Mouse (Mus musculus): ENCODE measurements around the gene Adamts14. TPM values are rescaled to one million over a fixed set of nuclear protein-coding genes. Genes with fewer than 3 reads are reported as not detected.

Adamts14 gene
- 0.36 and 0.45 TPM in 2 replicates for polyA plus RNA-seq (2016; fragmentation: Nextera tagmentation; extraction: Ambion mirVana)

DNA sequence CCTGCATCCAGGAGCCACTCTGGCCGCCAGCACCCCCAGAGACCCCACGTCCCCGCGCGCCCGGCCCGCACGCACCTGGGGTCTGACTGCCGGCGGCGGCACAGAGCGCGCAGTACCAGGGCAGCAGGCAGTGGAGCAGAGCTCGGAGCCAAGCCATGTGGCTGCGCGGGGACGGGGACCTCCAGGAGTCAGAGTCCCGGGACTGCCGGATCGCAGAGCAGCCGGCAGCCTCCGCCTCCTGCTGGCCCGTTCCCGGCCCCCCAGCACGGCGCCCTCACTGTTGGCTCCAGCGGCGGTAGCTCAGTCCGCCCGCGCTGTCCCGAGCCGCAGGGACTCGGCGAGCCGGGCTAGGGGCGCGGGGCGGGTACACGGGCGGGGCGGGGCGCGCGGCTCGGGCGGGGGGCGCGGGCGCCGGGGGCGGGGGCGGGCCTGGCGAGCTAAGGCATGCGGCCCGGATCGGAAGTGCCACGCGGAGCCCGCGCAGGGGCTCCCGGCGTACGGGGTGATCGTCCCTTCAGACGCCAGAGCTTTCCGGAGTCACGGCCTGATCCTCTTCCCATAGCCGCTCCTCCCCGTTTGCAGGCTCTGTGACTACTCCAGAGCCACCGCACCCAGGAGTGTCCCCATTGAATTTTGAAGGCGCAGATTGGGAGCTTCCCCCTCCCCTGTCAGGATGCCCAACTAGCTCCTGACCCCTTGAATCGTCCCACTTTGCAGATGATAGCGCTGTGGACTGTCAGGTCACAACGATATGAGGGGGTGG, at the start of gene Adamts14:
TSS of gene Adamts14 (minus strand) at position 358 of the 763 bp plus-strand sequence.
- H3K9ac ChIP-seq: peak within 1 kb of the TSS; percentile 68
- no peaks in the 10 kb centered on the region for H3K36me3 ChIP-seq (replicated peaks)
- peak; percentile 70 for ATAC-seq (ENCODE audit: low FRiP score)
- no peaks in the 10 kb centered on the region for H3K9me3 ChIP-seq
- no peak within 1 kb of the TSS for H3K27ac ChIP-seq
- peaks cover 42% of the 10 kb centered on the region for H3K27me3 ChIP-seq
- H3K4me2 ChIP-seq: peak within 1 kb of the TSS; percentile 98
- H3K4me3 ChIP-seq (replicated peaks): peak within 1 kb of the TSS; percentile 57
- H3K4me1 ChIP-seq: peaks cover 15% of the 10 kb centered on the region
- WGBS: 2% methylated on average over 52 of the region's 75 CpGs

- Histone ChIP-seq H3K9ac (no peak overlapping the region), H3K36me3 (replicated peaks) (peaks cover 12% of the 10 kb centered on the region), H3K4me2 (no peak overlapping the region), H3K27ac (no peak overlapping the region), H3K4me1 (peaks cover 3% of the 10 kb centered on the region; the same call in 1 of the 2 replicates), H3K4me3 (replicated peaks) (no peak overlapping the region), H3K9me3 (no peaks in the 10 kb centered on the region), H3K27me3 (no peaks in the 10 kb centered on the region)
- 87% methylated on average over 3 of the region's 3 CpGs for WGBS
- no peak for ATAC-seq (ENCODE audit: low FRiP score)
Observed at GRCm38 (mm10) chr10:61318527-61318926, 45.3 kb upstream of the Adamts14 start.

- H3K9ac ChIP-seq: no peak overlapping the region
- H3K4me1 ChIP-seq: peaks cover 3% of the 10 kb centered on the region; the same call in 1 of the 2 replicates
- H3K9me3 ChIP-seq: no peaks in the 10 kb centered on the region
- WGBS: 11% methylated on average over 9 of the region's 9 CpGs
- no peak for ATAC-seq (ENCODE audit: low FRiP score)
- H3K27ac ChIP-seq: no peak overlapping the region
- no peak overlapping the region for H3K4me3 ChIP-seq (replicated peaks)
- no peak overlapping the region for H3K4me2 ChIP-seq
- H3K27me3 ChIP-seq: no peaks in the 10 kb centered on the region
- H3K36me3 ChIP-seq (replicated peaks): peaks cover 5% of the 10 kb centered on the region; the same call in 1 of the 2 replicates
Observed at GRCm38 (mm10) chr10:61315324-61315880, 42.2 kb upstream of the Adamts14 start.

GRCm38 (mm10) chr10:61313750-61314149, 40.5 kb upstream of the Adamts14 start:
- H3K4me1 ChIP-seq: peaks cover 3% of the 10 kb centered on the region; the same call in 1 of the 2 replicates
- no peak for ATAC-seq (ENCODE audit: low FRiP score)
- H3K4me2 ChIP-seq: no peak overlapping the region
- no peak overlapping the region for H3K9ac ChIP-seq
- H3K36me3 ChIP-seq (replicated peaks): no peaks in the 10 kb centered on the region
- H3K27ac ChIP-seq: no peak overlapping the region
- 79% methylated on average over 7 of the region's 7 CpGs for WGBS
- H3K27me3 ChIP-seq: no peaks in the 10 kb centered on the region
- no peaks in the 10 kb centered on the region for H3K9me3 ChIP-seq
- no peak overlapping the region for H3K4me3 ChIP-seq (replicated peaks)

DNA sequence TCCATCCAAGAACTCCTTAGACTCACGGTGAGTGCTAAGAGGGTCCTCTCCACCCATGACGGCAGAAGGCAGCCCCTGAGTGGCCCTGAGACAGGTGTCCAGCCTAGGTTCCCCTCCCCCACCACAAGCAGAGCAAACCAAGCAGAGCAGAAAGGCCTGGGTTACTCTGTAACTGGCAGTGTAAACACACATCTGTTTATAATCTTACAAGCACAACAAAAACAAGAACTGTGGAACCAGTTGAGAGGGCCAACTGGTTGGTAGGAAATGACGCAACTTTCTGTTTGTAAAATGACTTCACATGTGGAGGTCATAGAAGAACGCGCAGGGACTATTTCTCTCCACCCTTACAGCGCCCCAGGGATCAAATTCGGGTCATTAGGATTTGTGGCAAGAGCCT, 39.5 kb upstream of the Adamts14 start:
- no peak for ATAC-seq (ENCODE audit: low FRiP score)
- H3K4me3 ChIP-seq (replicated peaks): no peak overlapping the region
- no peaks in the 10 kb centered on the region for H3K27me3 ChIP-seq
- no peaks in the 10 kb centered on the region for H3K36me3 ChIP-seq (replicated peaks)
- WGBS: 62% methylated on average over 7 of the region's 7 CpGs
- H3K9me3 ChIP-seq: no peaks in the 10 kb centered on the region
- no peak overlapping the region for H3K27ac ChIP-seq
- H3K4me2 ChIP-seq: no peak overlapping the region
- H3K9ac ChIP-seq: no peak overlapping the region
- peaks cover 3% of the 10 kb centered on the region; the same call in 1 of the 2 replicates for H3K4me1 ChIP-seq

GRCm38 (mm10) chr10:61312159-61312558, 38.9 kb upstream of the Adamts14 start:
- no peak for ATAC-seq (ENCODE audit: low FRiP score)
- no peaks in the 10 kb centered on the region for H3K27me3 ChIP-seq
- no peak overlapping the region for H3K9ac ChIP-seq
- H3K27ac ChIP-seq: no peak overlapping the region
- H3K4me3 ChIP-seq (replicated peaks): no peak overlapping the region
- H3K4me1 ChIP-seq: peaks cover 3% of the 10 kb centered on the region; the same call in 1 of the 2 replicates
- WGBS: 90% methylated on average over 6 of the region's 6 CpGs
- H3K36me3 ChIP-seq (replicated peaks): no peaks in the 10 kb centered on the region
- no peaks in the 10 kb centered on the region for H3K9me3 ChIP-seq
- H3K4me2 ChIP-seq: no peak overlapping the region

DNA sequence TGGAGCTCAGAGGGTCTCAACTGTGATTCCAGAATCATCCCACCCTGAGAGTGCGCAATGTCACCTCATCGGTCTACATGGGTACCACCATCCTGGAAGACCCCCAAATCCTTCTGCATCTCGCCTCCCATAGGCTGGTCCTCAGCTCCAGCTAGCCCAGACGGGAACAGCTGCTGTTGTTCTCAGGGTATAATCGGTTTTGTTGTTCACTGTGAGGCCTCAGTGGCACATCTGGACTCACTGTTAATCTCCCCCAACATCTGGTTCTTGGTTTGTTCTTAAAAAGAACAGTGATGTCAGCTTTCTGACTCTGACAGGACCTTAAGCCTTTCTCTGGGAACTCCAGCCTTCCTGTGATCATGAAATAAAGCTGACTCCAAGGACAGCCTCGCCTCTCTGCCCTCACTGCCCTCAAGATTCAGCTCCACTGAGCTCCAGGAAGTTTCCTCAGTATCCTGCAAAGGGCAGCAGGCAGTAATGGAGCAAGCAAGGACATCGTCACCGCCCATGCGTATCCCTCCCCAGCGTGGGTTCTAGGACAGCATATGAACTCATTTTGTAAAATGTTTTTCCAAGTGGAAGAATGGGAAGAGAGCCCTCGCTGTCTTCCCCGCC, 35.6 kb upstream of the Adamts14 start:
- no peak for ATAC-seq (ENCODE audit: low FRiP score)
- Histone ChIP-seq H3K4me3 (replicated peaks) (no peak overlapping the region), H3K27ac (no peak overlapping the region), H3K36me3 (replicated peaks) (no peaks in the 10 kb centered on the region), H3K9ac (no peak overlapping the region), H3K9me3 (no peaks in the 10 kb centered on the region), H3K4me1 (no peaks in the 10 kb centered on the region), H3K27me3 (no peaks in the 10 kb centered on the region), H3K4me2 (no peak overlapping the region)
- 62% methylated on average over 12 of the region's 12 CpGs for WGBS

DNA sequence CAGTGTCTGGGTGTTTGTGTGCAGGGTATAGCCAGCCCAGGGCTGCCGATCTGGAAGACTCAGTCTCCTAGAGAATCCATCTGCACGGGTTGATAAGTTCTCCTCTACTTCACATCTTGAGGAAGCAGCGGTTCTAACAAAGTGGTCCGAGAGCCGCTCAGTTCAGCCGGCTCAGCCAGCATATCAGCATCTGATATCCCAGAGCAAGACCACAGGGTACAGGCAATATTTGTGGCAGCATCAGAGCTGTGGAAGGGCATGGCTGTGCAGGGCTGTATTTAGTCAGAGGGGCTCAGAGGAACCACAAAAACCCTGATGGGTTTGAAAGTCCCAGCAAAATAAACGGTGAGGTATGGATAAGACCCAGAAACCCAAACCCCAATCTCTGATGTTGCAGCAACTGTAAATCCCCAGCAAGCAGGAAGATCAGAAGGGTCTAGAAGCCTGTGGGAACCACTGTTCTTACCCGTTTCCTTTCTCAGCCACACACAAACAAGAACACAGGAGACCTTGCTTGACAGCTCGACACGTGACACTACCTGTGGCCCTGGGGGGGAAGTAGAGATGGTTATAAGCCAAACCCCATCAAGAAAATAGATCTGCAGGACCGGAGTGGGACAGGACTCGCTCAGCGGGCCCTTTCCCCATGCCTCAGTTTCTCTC, 32.8 kb upstream of the Adamts14 start:
- Histone ChIP-seq H3K9me3 (no peaks in the 10 kb centered on the region), H3K4me2 (no peak overlapping the region), H3K4me1 (no peaks in the 10 kb centered on the region), H3K9ac (no peak overlapping the region), H3K27me3 (no peaks in the 10 kb centered on the region), H3K27ac (no peak overlapping the region), H3K36me3 (replicated peaks) (no peaks in the 10 kb centered on the region), H3K4me3 (replicated peaks) (no peak overlapping the region)
- no peak for ATAC-seq (ENCODE audit: low FRiP score)
- WGBS: 84% methylated on average over 13 of the region's 13 CpGs

DNA sequence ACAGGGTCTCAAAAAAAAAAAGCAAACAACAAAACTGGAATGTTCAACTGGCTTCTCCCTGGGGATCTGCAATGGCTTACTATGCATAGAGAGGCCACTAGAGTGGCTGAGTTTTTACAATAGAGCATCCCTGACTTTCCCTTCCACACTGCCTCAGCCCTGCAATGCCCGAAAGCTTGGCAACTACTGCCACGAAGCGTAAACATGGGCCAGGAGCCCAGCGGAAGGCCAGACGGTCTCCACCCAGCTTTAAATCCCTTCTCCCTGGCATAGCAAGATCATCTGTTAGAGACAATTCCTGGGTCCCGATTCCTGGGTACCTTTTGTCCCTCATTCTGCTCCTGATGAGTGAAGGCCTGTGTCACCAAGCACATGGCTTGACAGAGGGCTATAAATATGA, 30.8 kb upstream of the Adamts14 start:
- no peak for ATAC-seq (ENCODE audit: low FRiP score)
- 82% methylated on average over 6 of the region's 6 CpGs for WGBS

GRCm38 (mm10) chr10:61300996-61301395, 27.8 kb upstream of the Adamts14 start:
- Histone ChIP-seq H3K4me1 (no peaks in the 10 kb centered on the region), H3K27me3 (no peaks in the 10 kb centered on the region), H3K4me3 (replicated peaks) (no peak overlapping the region), H3K36me3 (replicated peaks) (no peaks in the 10 kb centered on the region), H3K27ac (no peak overlapping the region), H3K4me2 (no peak overlapping the region), H3K9ac (no peak overlapping the region), H3K9me3 (no peaks in the 10 kb centered on the region)
- ATAC-seq (ENCODE audit: low FRiP score): no peak
- 89% methylated on average over 3 of the region's 3 CpGs for WGBS

More for the DNA sequence above, 30.8 kb upstream of the Adamts14 start:
- Histone ChIP-seq H3K9ac (no peak overlapping the region), H3K4me3 (replicated peaks) (no peak overlapping the region), H3K27ac (no peak overlapping the region), H3K36me3 (replicated peaks) (no peaks in the 10 kb centered on the region), H3K4me1 (no peaks in the 10 kb centered on the region), H3K4me2 (no peak overlapping the region), H3K9me3 (no peaks in the 10 kb centered on the region), H3K27me3 (no peaks in the 10 kb centered on the region)

DNA sequence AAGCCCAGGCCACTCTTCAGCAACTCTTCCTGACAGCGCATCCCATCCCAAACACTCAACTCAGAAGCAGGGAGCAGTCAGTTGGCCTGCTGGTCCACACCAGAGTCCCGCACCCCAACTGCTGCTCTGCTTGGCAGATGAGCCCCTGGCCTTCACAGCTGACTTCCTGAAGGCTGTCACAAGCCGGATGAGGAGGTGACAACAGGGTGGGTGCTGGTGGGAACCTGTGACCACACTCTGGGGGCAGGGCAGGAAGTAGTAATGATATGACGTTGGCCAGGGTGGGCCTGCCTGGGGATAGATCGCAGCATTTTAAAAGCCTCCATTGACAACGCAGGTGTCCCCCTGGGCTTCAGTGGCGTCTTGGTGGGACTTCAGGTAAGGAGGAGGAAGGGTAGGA, 24.2 kb upstream of the Adamts14 start, which contains the start of gene Prf1:
TSS of gene Prf1 (plus strand) at position 357 of the 400 bp plus-strand sequence.
- H3K27me3 ChIP-seq: no peaks in the 10 kb centered on the region
- H3K9ac ChIP-seq: no peak within 1 kb of the TSS
- H3K4me2 ChIP-seq: no peak within 1 kb of the TSS
- H3K36me3 ChIP-seq (replicated peaks): no peaks in the 10 kb centered on the region
- H3K4me1 ChIP-seq: no peaks in the 10 kb centered on the region
- H3K27ac ChIP-seq: no peak within 1 kb of the TSS
- no peaks in the 10 kb centered on the region for H3K9me3 ChIP-seq
- WGBS: 87% methylated on average over 7 of the region's 7 CpGs
- no peak within 1 kb of the TSS for H3K4me3 ChIP-seq (replicated peaks)
- no peak for ATAC-seq (ENCODE audit: low FRiP score)
